Mouse (Mus musculus) brain, embryonic 18.5 days (tissue): ENCODE data around the gene Gm42372.

Experiments used
- DNase-seq: peaks from one replicate; pipeline ENCODE4 v3.0.0-alpha.2; 2012; ENCODE audit warnings: low read depth, low spot score

Gene Gm42372

GRCm38 (mm10) chr7:17003230-17003960 lies 20.5 kb downstream of the Gm42372 start:
- no peak for DNase-seq

- no peak for DNase-seq
Measured at GRCm38 (mm10) chr7:17004716-17005115, 21.8 kb downstream of the Gm42372 start.

- DNase-seq: no peak
Measured at GRCm38 (mm10) chr7:17007300-17007699, 24.4 kb downstream of the Gm42372 start.

- DNase-seq: no peak
Measured at GRCm38 (mm10) chr7:17009326-17010009, 26.6 kb downstream of the Gm42372 start.

GRCm38 (mm10) chr7:17010010-17010347 lies 27.1 kb downstream of the Gm42372 start:
- DNase-seq: no peak

GRCm38 (mm10) chr7:17011909-17012590 lies 29.2 kb downstream of the Gm42372 start:
- no peak for DNase-seq

- DNase-seq: no peak
Measured at GRCm38 (mm10) chr7:17015381-17015780, 32.5 kb downstream of the Gm42372 start.

- peak; percentile 67 for DNase-seq
Measured at GRCm38 (mm10) chr7:17017036-17017435, 34.1 kb downstream of the Gm42372 start.

- DNase-seq: no peak
Measured at GRCm38 (mm10) chr7:17017921-17018320, 35.0 kb downstream of the Gm42372 start.

GRCm38 (mm10) chr7:17019426-17020166 lies 36.7 kb downstream of the Gm42372 start:
- no peak for DNase-seq

- DNase-seq: no peak
Measured at GRCm38 (mm10) chr7:17022176-17022575, 39.3 kb downstream of the Gm42372 start.

GRCm38 (mm10) chr7:17023701-17024100 lies 40.8 kb downstream of the Gm42372 start:
- no peak for DNase-seq

GRCm38 (mm10) chr7:17024141-17024540 lies 41.3 kb downstream of the Gm42372 start:
- DNase-seq: no peak

GRCm38 (mm10) chr7:17024814-17025504 lies 42.1 kb downstream of the Gm42372 start:
- DNase-seq: no peak

- DNase-seq: no peak
Measured at GRCm38 (mm10) chr7:17025505-17025894, 42.6 kb downstream of the Gm42372 start.

GRCm38 (mm10) chr7:17025896-17026622 lies 43.2 kb downstream of the Gm42372 start:
- DNase-seq: no peak

GRCm38 (mm10) chr7:17026710-17027587 lies 44.1 kb downstream of the Gm42372 start:
- DNase-seq: no peak

- peak; percentile 70 for DNase-seq
Measured at GRCm38 (mm10) chr7:17027588-17028343, 44.9 kb downstream of the Gm42372 start, which contains the start of gene Ppp5c. Gene Ppp5c, minus strand, starts transcription at chr7:17027924.

GRCm38 (mm10) chr7:17028923-17029322 lies 46.0 kb downstream of the Gm42372 start:
- no peak for DNase-seq
